Mouse (Mus musculus): ENCODE measurements around the gene Hist1h1a. TPM values are rescaled to one million over a fixed set of nuclear protein-coding genes. Genes with fewer than 3 reads are reported as not detected.

Hist1h1a gene
- polyA plus RNA-seq, 1 experiment: 4.3 TPM

GRCm38 (mm10) chr13:23738677-23739068 lies 24.8 kb upstream of the Hist1h1a start, which contains the start of gene Hist1h1c:
TSS of gene Hist1h1c (plus strand) at chr13:23738808.
- peak within 1 kb of the TSS; percentile 62 for H3K4me3 ChIP-seq (ENCODE audit: control insufficient read depth, low read depth, low read length)
- peak within 1 kb of the TSS; percentile 90 for H3K27ac ChIP-seq (ENCODE audit: control insufficient read depth, insufficient read depth, low read depth, low read length)
- peaks cover 7% of the 10 kb centered on the region for H3K4me1 ChIP-seq (ENCODE audit: control insufficient read depth, insufficient read depth, low read length)
- no peaks in the 10 kb centered on the region for H3K27me3 ChIP-seq (ENCODE audit: control insufficient read depth, insufficient read depth, low read length)
- TF ChIP-seq CTCF (IDR thresholded peaks at IDR 0.05; ENCODE audit: control insufficient read depth, insufficient read depth, insufficient replicate concordance, low read depth, low read length) (no peak), POLR2A (IDR thresholded peaks at IDR 0.05; ENCODE audit: control insufficient read depth, low read depth, low read length) (peak; percentile 96)
- H3K36me3 ChIP-seq (ENCODE audit: control insufficient read depth, insufficient read depth, low read length): no peaks in the 10 kb centered on the region

- Histone ChIP-seq H3K36me3 (ENCODE audit: control insufficient read depth, insufficient read depth, low read length) (no peaks in the 10 kb centered on the region), H3K27ac (ENCODE audit: control insufficient read depth, insufficient read depth, low read depth, low read length) (peak overlapping the region; percentile 90), H3K4me3 (ENCODE audit: control insufficient read depth, low read depth, low read length) (peak overlapping the region; percentile 83), H3K27me3 (ENCODE audit: control insufficient read depth, insufficient read depth, low read length) (no peaks in the 10 kb centered on the region), H3K4me1 (ENCODE audit: control insufficient read depth, insufficient read depth, low read length) (peaks cover 7% of the 10 kb centered on the region)
- no peak for TF ChIP-seq CTCF (IDR thresholded peaks at IDR 0.05; ENCODE audit: control insufficient read depth, insufficient read depth, insufficient replicate concordance, low read depth, low read length)
- TF ChIP-seq POLR2A (IDR thresholded peaks at IDR 0.05; ENCODE audit: control insufficient read depth, low read depth, low read length): peak; percentile 75
Measured at GRCm38 (mm10) chr13:23739069-23739921, 24.2 kb upstream of the Hist1h1a start.

GRCm38 (mm10) chr13:23739922-23740252 lies 23.6 kb upstream of the Hist1h1a start:
- Histone ChIP-seq H3K4me1 (ENCODE audit: control insufficient read depth, insufficient read depth, low read length) (peaks cover 7% of the 10 kb centered on the region), H3K27me3 (ENCODE audit: control insufficient read depth, insufficient read depth, low read length) (no peaks in the 10 kb centered on the region), H3K36me3 (ENCODE audit: control insufficient read depth, insufficient read depth, low read length) (no peaks in the 10 kb centered on the region), H3K4me3 (ENCODE audit: control insufficient read depth, low read depth, low read length) (peak overlapping the region; percentile 83), H3K27ac (ENCODE audit: control insufficient read depth, insufficient read depth, low read depth, low read length) (peak overlapping the region; percentile 86)
- TF ChIP-seq POLR2A (IDR thresholded peaks at IDR 0.05; ENCODE audit: control insufficient read depth, low read depth, low read length): no peak
- TF ChIP-seq CTCF (IDR thresholded peaks at IDR 0.05; ENCODE audit: control insufficient read depth, insufficient read depth, insufficient replicate concordance, low read depth, low read length): no peak

- Histone ChIP-seq H3K4me1 (ENCODE audit: control insufficient read depth, insufficient read depth, low read length) (peaks cover 7% of the 10 kb centered on the region), H3K36me3 (ENCODE audit: control insufficient read depth, insufficient read depth, low read length) (no peaks in the 10 kb centered on the region), H3K27ac (ENCODE audit: control insufficient read depth, insufficient read depth, low read depth, low read length) (peak overlapping the region; percentile 86), H3K27me3 (ENCODE audit: control insufficient read depth, insufficient read depth, low read length) (no peaks in the 10 kb centered on the region), H3K4me3 (ENCODE audit: control insufficient read depth, low read depth, low read length) (peak overlapping the region; percentile 83; the same call in 1 of the 2 replicates)
- TF ChIP-seq POLR2A (IDR thresholded peaks at IDR 0.05; ENCODE audit: control insufficient read depth, low read depth, low read length) (no peak), CTCF (IDR thresholded peaks at IDR 0.05; ENCODE audit: control insufficient read depth, insufficient read depth, insufficient replicate concordance, low read depth, low read length) (no peak)
Measured at GRCm38 (mm10) chr13:23740256-23740840, 23.1 kb upstream of the Hist1h1a start.

- Histone ChIP-seq H3K36me3 (ENCODE audit: control insufficient read depth, insufficient read depth, low read length) (no peaks in the 10 kb centered on the region), H3K4me1 (ENCODE audit: control insufficient read depth, insufficient read depth, low read length) (peaks cover 7% of the 10 kb centered on the region), H3K27ac (ENCODE audit: control insufficient read depth, insufficient read depth, low read depth, low read length) (no peak overlapping the region), H3K4me3 (ENCODE audit: control insufficient read depth, low read depth, low read length) (no peak overlapping the region), H3K27me3 (ENCODE audit: control insufficient read depth, insufficient read depth, low read length) (no peaks in the 10 kb centered on the region)
- TF ChIP-seq POLR2A (IDR thresholded peaks at IDR 0.05; ENCODE audit: control insufficient read depth, low read depth, low read length) (no peak), CTCF (IDR thresholded peaks at IDR 0.05; ENCODE audit: control insufficient read depth, insufficient read depth, insufficient replicate concordance, low read depth, low read length) (no peak)
Measured at GRCm38 (mm10) chr13:23740910-23741309, 22.6 kb upstream of the Hist1h1a start.

GRCm38 (mm10) chr13:23742007-23742406 lies 21.5 kb upstream of the Hist1h1a start:
- H3K27ac ChIP-seq (ENCODE audit: control insufficient read depth, insufficient read depth, low read depth, low read length): no peak overlapping the region
- H3K27me3 ChIP-seq (ENCODE audit: control insufficient read depth, insufficient read depth, low read length): no peaks in the 10 kb centered on the region
- no peaks in the 10 kb centered on the region for H3K36me3 ChIP-seq (ENCODE audit: control insufficient read depth, insufficient read depth, low read length)
- no peak for TF ChIP-seq POLR2A (IDR thresholded peaks at IDR 0.05; ENCODE audit: control insufficient read depth, low read depth, low read length)
- no peak for TF ChIP-seq CTCF (IDR thresholded peaks at IDR 0.05; ENCODE audit: control insufficient read depth, insufficient read depth, insufficient replicate concordance, low read depth, low read length)
- H3K4me3 ChIP-seq (ENCODE audit: control insufficient read depth, low read depth, low read length): no peak overlapping the region
- peaks cover 12% of the 10 kb centered on the region for H3K4me1 ChIP-seq (ENCODE audit: control insufficient read depth, insufficient read depth, low read length)

- no peak overlapping the region for H3K4me3 ChIP-seq (ENCODE audit: control insufficient read depth, low read depth, low read length)
- no peaks in the 10 kb centered on the region for H3K36me3 ChIP-seq (ENCODE audit: control insufficient read depth, insufficient read depth, low read length)
- no peaks in the 10 kb centered on the region for H3K27me3 ChIP-seq (ENCODE audit: control insufficient read depth, insufficient read depth, low read length)
- no peak overlapping the region for H3K27ac ChIP-seq (ENCODE audit: control insufficient read depth, insufficient read depth, low read depth, low read length)
- TF ChIP-seq POLR2A (IDR thresholded peaks at IDR 0.05; ENCODE audit: control insufficient read depth, low read depth, low read length) (no peak), CTCF (IDR thresholded peaks at IDR 0.05; ENCODE audit: control insufficient read depth, insufficient read depth, insufficient replicate concordance, low read depth, low read length) (no peak)
- peaks cover 12% of the 10 kb centered on the region for H3K4me1 ChIP-seq (ENCODE audit: control insufficient read depth, insufficient read depth, low read length)
Measured at GRCm38 (mm10) chr13:23743215-23743614, 20.3 kb upstream of the Hist1h1a start.

All from testis, adult 2 months (tissue).